Mouse (Mus musculus): ENCODE data around the gene Myo15b.

DNA sequence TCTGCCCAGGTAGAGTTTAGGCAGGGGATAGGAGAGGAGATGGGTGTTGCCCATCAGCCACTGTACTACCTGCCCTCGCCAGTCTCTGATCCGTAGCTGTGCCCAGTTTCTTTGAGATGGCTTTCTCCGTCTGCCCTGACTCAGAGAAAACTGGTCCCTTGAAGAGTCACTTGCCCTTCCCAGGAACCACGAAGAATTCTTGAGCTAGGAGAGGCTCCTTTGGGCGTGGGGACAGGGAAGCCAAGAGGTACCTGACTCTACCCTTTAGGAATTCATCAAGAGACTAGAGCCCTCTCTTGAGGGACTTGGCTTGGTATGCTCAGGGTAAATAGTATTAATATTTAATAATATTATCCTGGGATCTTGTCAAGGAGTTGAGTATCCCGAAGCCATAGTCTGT, 30.6 kb upstream of the Myo15b start:
- TF ChIP-seq CTCF (IDR thresholded peaks at IDR 0.05; ENCODE audit: low read depth, low read length) = no peak
- no peak for TF ChIP-seq GATA2 (IDR thresholded peaks at IDR 0.05; ENCODE audit: borderline replicate concordance, low read depth, low read length)

Data from G1E (cell line).